ENCODE assay signal across 11 mouse cellular contexts in the genomic region with DNA sequence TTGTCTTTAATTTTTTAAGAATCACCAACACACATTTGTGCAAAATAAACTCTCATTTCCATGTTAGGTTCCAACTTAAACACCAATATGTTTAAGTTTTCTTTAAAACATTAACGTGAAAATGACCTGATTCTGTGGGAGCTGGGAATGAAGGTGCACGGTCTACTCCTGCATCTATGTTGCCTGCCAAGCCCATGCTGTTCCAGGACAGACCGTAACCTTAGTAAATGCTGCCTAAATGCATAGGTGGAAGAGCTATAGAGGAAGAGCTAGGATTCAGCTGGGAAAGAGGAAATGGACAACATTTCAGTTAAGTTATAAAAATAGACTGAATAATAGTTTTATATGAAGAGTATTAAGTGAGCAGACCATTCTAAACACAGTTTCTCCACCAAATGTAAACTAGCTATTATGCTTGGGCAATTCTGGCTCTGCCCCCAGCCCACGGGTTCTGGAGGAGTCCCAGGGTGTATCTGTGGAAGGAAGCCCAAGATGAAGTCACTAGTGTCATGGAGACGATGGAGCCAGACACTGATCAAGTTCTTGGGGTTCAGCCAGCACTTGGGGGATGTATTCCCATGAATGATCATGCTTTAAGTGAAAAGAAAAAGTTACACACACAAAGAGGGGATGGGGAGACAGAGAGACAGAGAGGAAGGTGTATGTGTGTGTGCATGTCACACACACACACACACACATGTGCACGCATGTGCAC.
A peak's percentile ranks its signal among the peaks of the same experiment; 100 is the strongest.
DNase-seq lines count a peak whose midpoint lies in the region; ATAC-seq and TF ChIP-seq lines count a peak whose summit lies in the region.
"Had no signal": no experiment of that assay in that cellular context is flagged by ENCODE, and none has a peak within 500 bp of the region (broad histone marks: within the 10 kb centered on the region; RNA-seq: fewer than 3 reads in every experiment).

No protein-coding gene starts in this region.

- 80% methylated on average over 6 of the region's 6 CpGs for WGBS in liver, embryonic 11.5 days

- DNase-seq in testis, postnatal 10 days (ENCODE audit: low spot score) = peak; percentile 42
- DNase-seq in testis, postnatal 14 days (ENCODE audit: low spot score) = no peak
- DNase-seq in gastrocnemius, adult 2 months = peak; percentile 70
- peak; percentile 19 to 60 for DNase-seq in layer of hippocampus, adult 2 months (ENCODE audit: low spot score in 2 of 2)
- DNase-seq in telencephalon, adult 2 months (ENCODE audit: low read depth, low spot score) = peak; percentile 33
- no peak for DNase-seq in thymus, postnatal 25 days
- DNase-seq in liver, embryonic 11.5 days (ENCODE audit: low spot score) = no peak
- no peak for DNase-seq in kidney, adult 18-20 months

- no peaks in the 10 kb centered on the region for H3K36me3 ChIP-seq in liver, embryonic 11.5 days (ENCODE audit: control insufficient read depth, insufficient read depth, low read length)
- H3K36me3 ChIP-seq: hindbrain, embryonic 12.5 days; limb, embryonic 15.5 days had no signal

- 0 out of 2 replicates have a peak, but pooled peaks cover under 1% of the 10 kb centered on the region for H3K27me3 ChIP-seq in liver, embryonic 11.5 days (replicated peaks; ENCODE audit: control insufficient read depth, insufficient read depth, low read length)
- H3K27me3 ChIP-seq: hindbrain, embryonic 12.5 days; limb, embryonic 15.5 days had no signal

- H3K4me2 ChIP-seq in liver, embryonic 11.5 days = no peak overlapping the region
- H3K4me2 ChIP-seq: hindbrain, embryonic 12.5 days; limb, embryonic 15.5 days had no signal

- H3K27ac ChIP-seq in gastrocnemius, adult 2 months = peak overlapping the region; percentile 28; the same call in 1 of the 2 replicates
- H3K27ac ChIP-seq in layer of hippocampus, adult 2 months = peak overlapping the region; percentile 69
- no peak overlapping the region for H3K27ac ChIP-seq in liver, embryonic 11.5 days (ENCODE audit: low read depth, low read length)
- H3K27ac ChIP-seq: hindbrain, embryonic 12.5 days; limb, embryonic 15.5 days had no signal

- intact Hi-C loops in gastrocnemius, adult 2 months (cut with DNase I) = no loop called here

- ATAC-seq in liver, embryonic 11.5 days (replicated peaks; ENCODE audit: low FRiP score) = no peak

- TF ChIP-seq CTCF in gastrocnemius, adult 2 months (IDR thresholded peaks at IDR 0.05) = no peak
- TF ChIP-seq CTCF in layer of hippocampus, adult 2 months (conservative IDR thresholded peaks at IDR 0.05) = no peak

- H3K9ac ChIP-seq in liver, embryonic 11.5 days (ENCODE audit: low read depth, low read length) = no peak overlapping the region
- H3K9ac ChIP-seq: hindbrain, embryonic 12.5 days; limb, embryonic 15.5 days had no signal

- no peaks in the 10 kb centered on the region for H3K9me3 ChIP-seq in liver, embryonic 11.5 days (ENCODE audit: control insufficient read depth, low read length)
- H3K9me3 ChIP-seq: hindbrain, embryonic 12.5 days; limb, embryonic 15.5 days had no signal

- no peaks in the 10 kb centered on the region for H3K4me1 ChIP-seq in liver, embryonic 11.5 days (replicated peaks; ENCODE audit: control insufficient read depth, insufficient read depth, low read length)

- H3K4me3 ChIP-seq in gastrocnemius, adult 2 months = no peak overlapping the region
- no peak overlapping the region for H3K4me3 ChIP-seq in layer of hippocampus, adult 2 months
- H3K4me3 ChIP-seq in liver, embryonic 11.5 days (ENCODE audit: low read depth, low read length) = no peak overlapping the region
- H3K4me3 ChIP-seq: forebrain, embryonic 10.5 days; hindbrain, embryonic 12.5 days; limb, embryonic 15.5 days had no signal

Comparison
In these comparisons a context has a peak if more than half of its experiments do, and no peak if none do; other contexts are left out.
1. DNase-seq: peak in testis, postnatal 10 days (single experiment), gastrocnemius, adult 2 months (single experiment), layer of hippocampus, adult 2 months (2 of 2) and telencephalon, adult 2 months (single experiment); none in testis, postnatal 14 days (single experiment), thymus, postnatal 25 days (single experiment), liver, embryonic 11.5 days (single experiment) and kidney, adult 18-20 months (single experiment).